Mouse (Mus musculus): ENCODE measurements around the gene Nav2. TPM values are rescaled to one million over a fixed set of nuclear protein-coding genes. Genes with fewer than 3 reads are reported as not detected.
A peak's percentile ranks its signal among the peaks of the same experiment; 100 is the strongest.

Nav2 gene
- polyA plus RNA-seq, 1 experiment from 2014 or later: 4.1 TPM

DNA sequence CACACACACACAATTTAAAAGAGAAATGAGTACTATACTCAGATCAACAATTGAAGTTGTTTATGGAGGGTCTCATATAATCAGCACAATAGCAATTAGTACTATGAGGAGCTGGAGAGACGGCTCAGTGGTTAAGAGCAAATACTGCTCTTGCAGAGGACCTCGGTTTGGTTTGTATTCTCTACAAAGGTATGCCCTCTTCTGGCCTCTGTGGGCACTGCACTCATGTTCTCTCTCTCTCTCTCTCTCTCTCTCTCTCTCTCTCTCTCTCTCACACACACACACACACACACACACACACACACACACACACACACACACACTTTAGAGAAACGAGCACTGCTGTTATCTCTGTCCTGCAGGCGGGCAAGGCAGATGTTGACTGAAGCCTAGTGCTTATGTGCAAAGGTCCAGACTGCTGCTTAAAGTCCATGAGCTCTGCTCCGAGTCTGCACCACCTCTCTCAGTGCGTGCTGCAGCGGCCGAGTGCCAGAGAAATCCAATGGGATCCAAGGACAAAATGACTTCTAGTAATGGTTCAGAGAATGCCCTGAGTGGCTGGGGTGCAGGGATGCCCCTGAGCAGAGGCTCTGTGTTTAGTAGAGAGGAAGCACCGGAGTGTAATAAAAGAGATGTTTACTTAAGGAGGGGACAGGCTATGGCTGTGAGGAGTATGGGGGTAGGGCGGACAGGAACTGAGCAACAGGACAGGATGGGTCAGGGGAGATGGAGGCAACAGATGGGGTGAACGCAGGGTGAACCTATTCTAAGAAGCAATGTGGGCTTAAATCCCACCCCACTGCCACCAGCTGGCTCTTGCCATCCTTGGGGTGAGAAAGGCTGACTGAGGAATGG, 375.2 kb downstream of the Nav2 start:
- Histone ChIP-seq H3K4me1 (ENCODE audit: control insufficient read depth, low read depth, low read length) (peaks cover 13% of the 10 kb centered on the region), H3K4me2 (ENCODE audit: low read depth, low read length) (peak overlapping the region; percentile 29), H3K9me3 (replicated peaks; ENCODE audit: control insufficient read depth, low read length) (no peaks in the 10 kb centered on the region), H3K9ac (ENCODE audit: low read depth, low read length) (no peak overlapping the region), H3K36me3 (ENCODE audit: control insufficient read depth, insufficient read depth) (no peaks in the 10 kb centered on the region), H3K27me3 (ENCODE audit: control insufficient read depth, insufficient read depth, low read depth, low read length) (no peaks in the 10 kb centered on the region), H3K27ac (ENCODE audit: low read length) (peak overlapping the region; percentile 63), H3K4me3 (ENCODE audit: low read depth, low read length) (no peak overlapping the region)
- WGBS (ENCODE audit: insufficient replicate concordance): 21% methylated on average over 11 of the region's 11 CpGs
- peak; percentile 93 for ATAC-seq (ENCODE audit: low read depth)

DNA sequence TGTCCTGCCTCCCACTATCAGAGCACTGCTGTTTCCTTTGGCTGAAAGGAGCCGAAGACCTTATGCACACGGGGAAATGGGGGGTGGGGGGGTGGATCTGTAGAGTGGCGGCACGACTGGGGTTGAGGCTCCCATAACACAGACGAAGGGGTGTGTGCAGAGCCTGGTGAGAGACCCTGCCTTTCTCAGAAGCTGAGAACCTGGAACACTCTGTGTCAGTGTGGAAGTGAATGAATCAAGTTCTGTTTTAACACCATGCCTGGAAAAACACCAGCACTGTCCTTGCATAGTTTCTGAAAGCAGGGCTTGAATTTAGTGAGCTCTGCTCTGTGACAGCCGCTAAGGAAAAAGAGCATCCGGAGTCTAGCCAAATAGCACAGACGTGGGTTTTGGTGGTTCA, 379.7 kb downstream of the Nav2 start:
- WGBS (ENCODE audit: insufficient replicate concordance): 34% methylated on average over 8 of the region's 8 CpGs
- Histone ChIP-seq H3K4me2 (ENCODE audit: low read depth, low read length) (no peak overlapping the region), H3K9ac (ENCODE audit: low read depth, low read length) (no peak overlapping the region), H3K27me3 (ENCODE audit: control insufficient read depth, insufficient read depth, low read depth, low read length) (no peaks in the 10 kb centered on the region), H3K36me3 (ENCODE audit: control insufficient read depth, insufficient read depth) (no peaks in the 10 kb centered on the region), H3K27ac (ENCODE audit: low read length) (no peak overlapping the region), H3K9me3 (replicated peaks; ENCODE audit: control insufficient read depth, low read length) (no peaks in the 10 kb centered on the region; the same call in 1 of the 2 replicates), H3K4me3 (ENCODE audit: low read depth, low read length) (no peak overlapping the region), H3K4me1 (ENCODE audit: control insufficient read depth, low read depth, low read length) (peaks cover 17% of the 10 kb centered on the region)
- no peak for ATAC-seq (ENCODE audit: low read depth)

DNA sequence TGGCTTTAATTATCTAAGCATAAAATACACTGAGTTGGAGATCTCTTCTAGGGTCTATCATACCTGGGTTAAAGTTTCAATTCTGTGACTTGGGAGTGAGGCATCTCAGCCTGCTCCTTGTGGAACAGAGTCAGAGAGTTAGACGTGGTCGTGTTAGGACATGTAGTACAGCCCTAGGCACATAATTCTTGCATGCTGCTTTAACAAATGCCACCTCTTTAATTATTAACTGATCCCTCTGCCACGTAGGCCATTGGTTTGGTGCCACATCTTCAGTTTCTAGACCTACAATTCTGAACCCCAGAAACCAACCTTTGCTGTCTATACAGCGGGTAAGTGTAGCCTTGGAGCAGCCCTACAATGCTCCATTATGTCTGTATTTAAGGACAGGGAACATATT, 381.8 kb downstream of the Nav2 start:
- H3K27me3 ChIP-seq (ENCODE audit: control insufficient read depth, insufficient read depth, low read depth, low read length): no peaks in the 10 kb centered on the region
- no peak overlapping the region for H3K4me2 ChIP-seq (ENCODE audit: low read depth, low read length)
- no peak for ATAC-seq (ENCODE audit: low read depth)
- H3K4me3 ChIP-seq (ENCODE audit: low read depth, low read length): no peak overlapping the region
- H3K9ac ChIP-seq (ENCODE audit: low read depth, low read length): no peak overlapping the region
- no peaks in the 10 kb centered on the region for H3K36me3 ChIP-seq (ENCODE audit: control insufficient read depth, insufficient read depth)
- H3K4me1 ChIP-seq (ENCODE audit: control insufficient read depth, low read depth, low read length): peaks cover 5% of the 10 kb centered on the region
- H3K9me3 ChIP-seq (replicated peaks; ENCODE audit: control insufficient read depth, low read length): no peaks in the 10 kb centered on the region; the same call in 1 of the 2 replicates
- no peak overlapping the region for H3K27ac ChIP-seq (ENCODE audit: low read length)
- 52% methylated on average over 4 of the region's 4 CpGs for WGBS (ENCODE audit: insufficient replicate concordance)

DNA sequence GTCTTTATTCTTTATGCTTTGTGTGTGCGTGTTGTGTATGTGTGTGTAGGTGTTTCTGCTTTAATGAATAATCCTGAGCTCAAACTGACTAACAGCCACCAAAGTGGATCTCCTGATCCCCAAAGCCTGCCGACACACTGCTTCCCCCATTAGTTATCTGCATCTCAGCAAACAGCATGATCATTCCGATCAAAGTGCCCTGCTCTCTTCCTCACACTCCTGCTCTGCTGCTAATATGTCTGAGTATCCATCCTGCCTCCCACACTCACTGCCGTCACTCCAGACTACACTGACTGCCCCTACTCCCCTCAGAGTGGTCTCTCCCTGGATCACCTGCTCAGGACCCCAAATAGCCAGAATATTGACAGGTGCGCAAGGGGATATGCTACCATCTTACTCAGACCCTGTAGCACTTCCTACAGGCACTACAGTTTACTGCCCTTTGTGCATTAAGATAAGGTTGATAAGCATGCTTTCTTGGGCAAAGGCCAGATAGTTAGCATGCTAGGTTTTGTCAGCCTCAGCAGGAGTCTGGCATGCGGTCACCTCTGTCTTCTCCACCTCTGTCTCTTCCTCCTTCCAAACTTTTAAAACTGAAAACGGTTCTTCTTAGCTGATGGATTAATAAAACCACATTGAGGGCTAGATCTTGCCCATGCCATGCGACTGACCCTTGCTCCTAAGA, 382.8 kb downstream of the Nav2 start:
- Histone ChIP-seq H3K27ac (ENCODE audit: low read length) (no peak overlapping the region), H3K9ac (ENCODE audit: low read depth, low read length) (no peak overlapping the region), H3K27me3 (ENCODE audit: control insufficient read depth, insufficient read depth, low read depth, low read length) (no peaks in the 10 kb centered on the region), H3K9me3 (replicated peaks; ENCODE audit: control insufficient read depth, low read length) (no peaks in the 10 kb centered on the region; the same call in 1 of the 2 replicates), H3K36me3 (ENCODE audit: control insufficient read depth, insufficient read depth) (no peaks in the 10 kb centered on the region), H3K4me1 (ENCODE audit: control insufficient read depth, low read depth, low read length) (peaks cover 5% of the 10 kb centered on the region), H3K4me3 (ENCODE audit: low read depth, low read length) (no peak overlapping the region), H3K4me2 (ENCODE audit: low read depth, low read length) (no peak overlapping the region)
- peak; percentile 35; the same call in 1 of the 2 replicates for ATAC-seq (ENCODE audit: low read depth)
- WGBS (ENCODE audit: insufficient replicate concordance): 58% methylated on average over 8 of the region's 8 CpGs

DNA sequence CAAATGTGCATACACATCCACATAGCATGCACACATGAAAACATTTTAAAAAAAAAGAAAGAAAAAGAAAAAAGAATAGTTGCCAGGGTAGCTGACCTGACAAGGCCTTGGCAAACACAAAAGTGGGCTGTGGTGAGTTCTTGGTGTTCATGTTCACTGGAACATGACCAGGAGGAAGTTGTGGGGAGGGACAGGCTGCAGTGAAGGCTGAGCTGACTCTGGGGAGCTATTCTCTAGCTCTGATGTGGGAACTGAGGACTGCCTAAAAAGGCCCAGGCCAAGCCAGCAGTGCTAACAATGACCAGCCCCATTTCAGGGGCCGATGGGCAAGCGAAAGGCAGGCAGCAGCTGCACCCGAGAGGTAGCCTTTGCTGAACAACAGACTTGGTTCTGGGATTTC, 388.6 kb downstream of the Nav2 start:
- H3K9me3 ChIP-seq (replicated peaks; ENCODE audit: control insufficient read depth, low read length): no peaks in the 10 kb centered on the region
- no peaks in the 10 kb centered on the region; the same call in 1 of the 2 replicates for H3K27me3 ChIP-seq (ENCODE audit: control insufficient read depth, insufficient read depth, low read depth, low read length)
- no peak overlapping the region for H3K4me2 ChIP-seq (ENCODE audit: low read depth, low read length)
- H3K4me3 ChIP-seq (ENCODE audit: low read depth, low read length): no peak overlapping the region
- no peak for ATAC-seq (ENCODE audit: low read depth)
- H3K27ac ChIP-seq (ENCODE audit: low read length): no peak overlapping the region
- whole genome bisulfite sequencing (ENCODE audit: insufficient replicate concordance): 77% methylated on average over 3 of the region's 3 CpGs
- H3K9ac ChIP-seq (ENCODE audit: low read depth, low read length): no peak overlapping the region
- peaks cover 6% of the 10 kb centered on the region; the same call in 1 of the 2 replicates for H3K4me1 ChIP-seq (ENCODE audit: control insufficient read depth, low read depth, low read length)
- no peaks in the 10 kb centered on the region for H3K36me3 ChIP-seq (ENCODE audit: control insufficient read depth, insufficient read depth)

DNA sequence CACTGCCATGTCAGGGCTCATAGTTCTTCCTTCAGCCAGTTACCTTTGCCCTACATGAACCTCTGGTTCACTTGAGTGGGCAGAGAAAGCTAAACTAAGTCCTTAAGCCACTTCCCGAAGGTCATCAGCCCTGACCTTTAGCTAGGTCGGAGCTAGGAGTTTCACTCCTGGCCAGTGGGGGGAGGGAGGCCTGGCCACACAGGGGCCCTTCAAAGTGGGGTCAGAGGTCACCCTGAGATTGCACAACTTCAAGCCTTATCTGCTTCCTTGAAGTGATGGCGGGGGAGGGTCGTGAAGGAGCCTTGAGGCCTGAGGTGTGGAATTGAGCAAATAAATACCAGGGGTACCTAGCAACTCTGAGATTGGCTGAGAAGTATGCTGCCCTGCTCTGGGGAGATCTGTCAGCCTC, 389.9 kb downstream of the Nav2 start:
- H3K9me3 ChIP-seq (replicated peaks; ENCODE audit: control insufficient read depth, low read length): no peaks in the 10 kb centered on the region
- H3K27ac ChIP-seq (ENCODE audit: low read length): no peak overlapping the region
- no peaks in the 10 kb centered on the region; the same call in 1 of the 2 replicates for H3K27me3 ChIP-seq (ENCODE audit: control insufficient read depth, insufficient read depth, low read depth, low read length)
- H3K4me3 ChIP-seq (ENCODE audit: low read depth, low read length): no peak overlapping the region
- WGBS (ENCODE audit: insufficient replicate concordance): 39% methylated on average over 4 of the region's 4 CpGs
- peaks cover 6% of the 10 kb centered on the region for H3K4me1 ChIP-seq (ENCODE audit: control insufficient read depth, low read depth, low read length)
- no peak overlapping the region for H3K4me2 ChIP-seq (ENCODE audit: low read depth, low read length)
- no peak overlapping the region for H3K9ac ChIP-seq (ENCODE audit: low read depth, low read length)
- H3K36me3 ChIP-seq (ENCODE audit: control insufficient read depth, insufficient read depth): no peaks in the 10 kb centered on the region
- no peak for ATAC-seq (ENCODE audit: low read depth)

DNA sequence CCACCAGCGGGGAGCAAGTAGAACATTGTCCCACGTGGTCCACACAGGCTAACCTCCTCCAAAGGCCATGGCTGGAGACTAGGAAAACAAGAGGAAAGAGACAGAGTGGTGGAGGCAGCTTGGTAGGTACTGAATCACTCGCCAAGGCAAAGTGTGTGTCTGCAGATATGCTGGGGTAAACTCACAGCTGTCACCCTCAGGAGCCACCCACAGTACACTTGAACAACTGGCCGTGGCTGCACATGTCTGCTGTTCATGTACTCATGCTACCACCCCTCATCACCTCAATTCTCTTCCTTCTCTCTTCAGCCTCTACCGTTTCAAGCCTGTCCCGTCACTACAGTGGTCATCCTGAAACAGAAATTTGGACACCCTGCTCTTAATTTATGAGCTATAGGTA, 393.0 kb downstream of the Nav2 start:
- Histone ChIP-seq H3K27ac (ENCODE audit: low read length) (no peak overlapping the region), H3K4me2 (ENCODE audit: low read depth, low read length) (no peak overlapping the region), H3K36me3 (ENCODE audit: control insufficient read depth, insufficient read depth) (no peaks in the 10 kb centered on the region), H3K4me1 (ENCODE audit: control insufficient read depth, low read depth, low read length) (peaks cover 6% of the 10 kb centered on the region), H3K4me3 (ENCODE audit: low read depth, low read length) (no peak overlapping the region), H3K9ac (ENCODE audit: low read depth, low read length) (no peak overlapping the region), H3K27me3 (ENCODE audit: control insufficient read depth, insufficient read depth, low read depth, low read length) (peaks cover 8% of the 10 kb centered on the region), H3K9me3 (replicated peaks; ENCODE audit: control insufficient read depth, low read length) (no peaks in the 10 kb centered on the region)
- WGBS (ENCODE audit: insufficient replicate concordance): 54% methylated on average over 6 of the region's 6 CpGs
- ATAC-seq (ENCODE audit: low read depth): no peak

DNA sequence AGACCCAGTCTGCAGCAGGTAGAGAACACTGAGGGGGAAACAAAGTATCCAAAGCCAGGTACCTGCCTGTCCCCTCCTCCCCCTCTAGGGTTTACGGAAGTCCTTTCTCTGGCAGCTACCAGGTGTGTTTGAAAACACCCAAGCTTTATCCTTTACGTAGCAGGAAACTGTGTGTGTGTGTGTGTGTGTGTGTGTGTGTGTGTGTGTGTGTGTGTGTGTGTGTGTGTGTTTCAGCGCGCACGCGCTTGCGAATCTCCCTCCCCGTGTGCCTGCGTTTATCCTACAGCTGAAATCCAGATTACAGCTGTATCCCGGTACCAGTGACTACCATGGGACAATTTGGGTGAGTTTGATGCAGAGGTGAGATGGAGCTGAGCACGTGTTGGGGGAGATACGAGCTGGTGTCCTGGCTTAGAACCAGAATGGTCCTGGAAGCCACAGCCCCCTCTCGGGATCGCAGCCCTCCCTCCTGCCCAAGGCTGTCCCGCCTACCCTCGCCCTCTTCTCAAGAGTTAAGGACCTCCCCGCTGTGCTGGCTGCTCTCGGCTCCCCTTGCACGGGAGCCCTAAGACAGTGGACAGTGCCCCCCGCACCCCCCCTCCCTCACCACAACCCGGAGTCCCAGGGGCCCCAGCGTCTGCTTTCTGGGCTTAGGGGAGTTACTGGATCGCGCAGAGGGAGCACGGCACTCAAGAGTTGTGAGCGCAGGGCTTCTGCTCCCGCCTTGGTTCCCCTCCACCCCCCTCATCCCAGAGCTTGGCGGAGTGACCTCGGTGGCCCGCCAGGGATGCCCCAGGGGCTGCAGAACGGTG, 395.3 kb downstream of the Nav2 start:
- 0 out of 2 replicates have a peak overlapping the region, but pooled peaks have one; percentile 1 for H3K9ac ChIP-seq (ENCODE audit: low read depth, low read length)
- H3K4me2 ChIP-seq (ENCODE audit: low read depth, low read length): peak overlapping the region; percentile 63
- H3K4me3 ChIP-seq (ENCODE audit: low read depth, low read length): peak overlapping the region; percentile 44
- no peak for ATAC-seq (ENCODE audit: low read depth)
- H3K27me3 ChIP-seq (ENCODE audit: control insufficient read depth, insufficient read depth, low read depth, low read length): peaks cover 8% of the 10 kb centered on the region
- peaks cover 2% of the 10 kb centered on the region for H3K4me1 ChIP-seq (ENCODE audit: control insufficient read depth, low read depth, low read length)
- no peak overlapping the region for H3K27ac ChIP-seq (ENCODE audit: low read length)
- 3% methylated on average over 31 of the region's 31 CpGs for WGBS (ENCODE audit: insufficient replicate concordance)
- H3K9me3 ChIP-seq (replicated peaks; ENCODE audit: control insufficient read depth, low read length): no peaks in the 10 kb centered on the region
- H3K36me3 ChIP-seq (ENCODE audit: control insufficient read depth, insufficient read depth): no peaks in the 10 kb centered on the region

Measured in liver, embryonic 16.5 days (tissue).